Mouse (Mus musculus) kidney, postnatal 0 days (tissue): ENCODE measurements at regions not wholly inside any gene's neighbourhood (a gene's known extent, or its start where the extent isn't known, plus 50 kb on each side); places are given as distances from the start of the nearest gene placed in this dataset.

Source experiments
- ATAC-seq: fragments of 200-750 bp; cut with Nextera tagmentation; replicated peaks from 2 replicates; pipeline ENCODE4 v1.8.0; 2017; ENCODE audit warnings: low read depth, moderate number of reproducible peaks, moderate TSS enrichment, moderate library complexity; ENCODE audit not compliant: low FRiP score
- DNase-seq: peaks from one replicate; pipeline ENCODE4 v3.0.0-alpha.2; 2016; ENCODE audit warnings: low spot score
- H3K27ac ChIP-seq: fragments of 300-500 bp; sonication (generic); 2 replicates; pipeline ENCODE4 v1.5.1; 2014; ENCODE audit warnings: mild to moderate bottlenecking
- H3K27me3 ChIP-seq: fragments of 300-500 bp; sonication (generic); 2 replicates; pipeline ENCODE4 v1.6.1; 2014; ENCODE audit warnings: low read length, mixed read lengths; ENCODE audit not compliant: insufficient read depth
- H3K36me3 ChIP-seq: fragments of 300-500 bp; sonication (generic); 2 replicates; pipeline ENCODE4 v1.6.1; 2014; ENCODE audit warnings: low read length, mixed read lengths; ENCODE audit not compliant: insufficient read depth
- H3K4me1 ChIP-seq: fragments of 300-500 bp; sonication (generic); replicated peaks from 2 replicates; pipeline ENCODE4 v1.6.1; 2014; ENCODE audit warnings: antibody characterized with exemption, low read length, mixed read lengths; ENCODE audit not compliant: insufficient read depth
- H3K4me2 ChIP-seq: fragments of 300-500 bp; sonication (generic); 2 replicates; pipeline ENCODE4 v1.6.1; 2014; ENCODE audit warnings: mild to moderate bottlenecking, low read length, moderate library complexity, mixed read lengths
- H3K4me3 ChIP-seq: fragments of 300-500 bp; sonication (generic); replicated peaks from 2 replicates; pipeline ENCODE4 v1.5.1; 2014; ENCODE audit warnings: low read depth, low read length
- H3K9ac ChIP-seq: fragments of 300-500 bp; sonication (generic); 2 replicates; pipeline ENCODE4 v1.6.1; 2014; ENCODE audit warnings: low read depth, low read length
- H3K9me3 ChIP-seq: fragments of 300-500 bp; sonication (generic); replicated peaks from 2 replicates; pipeline ENCODE4 v1.6.1; 2016; ENCODE audit warnings: low read length, inconsistent platforms, mixed read lengths
- CTCF ChIP-seq: IDR thresholded peaks from 2 replicates; pipeline ENCODE4 v1.5.1; 2016; ENCODE audit warnings: antibody characterized with exemption, low read depth, mild to moderate bottlenecking, moderate library complexity
- whole genome bisulfite sequencing: fragments of 180-500 bp; shearing (Covaris S2); extraction: QIAGEN DNeasy Blood & Tissue Kit; methylation state at CpG from one replicate; pipeline ENCODE4 v1.1.7; 2014; 5-methylcytosine and 5-hydroxymethylcytosine counted together

GRCm38 (mm10) chr7:74687303-74688115, 132.9 kb upstream of the Slco3a1 start:
- Histone ChIP-seq H3K4me1 (no peaks in the 10 kb centered on the region), H3K9ac (no peak overlapping the region)
- TF ChIP-seq CTCF: no peak

GRCm38 (mm10) chr7:74683979-74684378, 129.4 kb upstream of the Slco3a1 start:
- no peaks in the 10 kb centered on the region for H3K9me3 ChIP-seq
- no peaks in the 10 kb centered on the region for H3K36me3 ChIP-seq
- H3K9ac ChIP-seq: no peak overlapping the region
- H3K4me3 ChIP-seq: no peak overlapping the region
- no peak overlapping the region for H3K4me2 ChIP-seq
- H3K27me3 ChIP-seq: no peaks in the 10 kb centered on the region
- 76% methylated on average over 2 of the region's 2 CpGs for WGBS
- no peak for TF ChIP-seq CTCF
- ATAC-seq (no peak), DNase-seq (peak; percentile 11)
- H3K27ac ChIP-seq: no peak overlapping the region
- H3K4me1 ChIP-seq: no peaks in the 10 kb centered on the region

More at GRCm38 (mm10) chr7:74687303-74688115, 132.9 kb upstream of the Slco3a1 start:
- DNase-seq (no peak), ATAC-seq (no peak)
- Histone ChIP-seq H3K4me2 (no peak overlapping the region), H3K4me3 (no peak overlapping the region), H3K9me3 (no peaks in the 10 kb centered on the region), H3K36me3 (no peaks in the 10 kb centered on the region), H3K27ac (no peak overlapping the region), H3K27me3 (no peaks in the 10 kb centered on the region)
- 39% methylated on average over 13 of the region's 13 CpGs for WGBS

- no peak for DNase-seq
- no peaks in the 10 kb centered on the region for H3K9me3 ChIP-seq
- no peaks in the 10 kb centered on the region for H3K4me1 ChIP-seq
- ATAC-seq: no peak
- H3K4me3 ChIP-seq: no peak overlapping the region
- no peaks in the 10 kb centered on the region for H3K27me3 ChIP-seq
- 80% methylated on average over 4 of the region's 4 CpGs for WGBS
- H3K4me2 ChIP-seq: no peak overlapping the region
- H3K9ac ChIP-seq: no peak overlapping the region
- H3K27ac ChIP-seq: no peak overlapping the region
- H3K36me3 ChIP-seq: no peaks in the 10 kb centered on the region
- no peak for TF ChIP-seq CTCF
Measured at GRCm38 (mm10) chr7:74673626-74674295, 119.2 kb upstream of the Slco3a1 start.

- no peak for TF ChIP-seq CTCF
Measured at GRCm38 (mm10) chr7:74669110-74669509, 114.5 kb upstream of the Slco3a1 start.

GRCm38 (mm10) chr7:74667106-74667505, 112.5 kb upstream of the Slco3a1 start:
- Histone ChIP-seq H3K27me3 (no peaks in the 10 kb centered on the region), H3K36me3 (no peaks in the 10 kb centered on the region), H3K9me3 (no peaks in the 10 kb centered on the region), H3K4me3 (no peak overlapping the region), H3K4me2 (no peak overlapping the region), H3K9ac (no peak overlapping the region), H3K27ac (no peak overlapping the region), H3K4me1 (no peaks in the 10 kb centered on the region)
- TF ChIP-seq CTCF: no peak
- 55% methylated on average over 3 of the region's 3 CpGs for WGBS
- no peak for ATAC-seq
- no peak for DNase-seq

More at GRCm38 (mm10) chr7:74669110-74669509, 114.5 kb upstream of the Slco3a1 start:
- Histone ChIP-seq H3K4me1 (no peaks in the 10 kb centered on the region), H3K9me3 (no peaks in the 10 kb centered on the region), H3K27ac (no peak overlapping the region), H3K36me3 (no peaks in the 10 kb centered on the region), H3K4me2 (no peak overlapping the region), H3K9ac (no peak overlapping the region), H3K27me3 (no peaks in the 10 kb centered on the region), H3K4me3 (no peak overlapping the region)
- DNase-seq: no peak
- ATAC-seq: no peak

GRCm38 (mm10) chr7:74663820-74664219, 109.2 kb upstream of the Slco3a1 start:
- Histone ChIP-seq H3K4me3 (no peak overlapping the region), H3K27ac (no peak overlapping the region), H3K36me3 (no peaks in the 10 kb centered on the region), H3K9me3 (no peaks in the 10 kb centered on the region), H3K27me3 (no peaks in the 10 kb centered on the region), H3K4me1 (no peaks in the 10 kb centered on the region), H3K4me2 (no peak overlapping the region), H3K9ac (no peak overlapping the region)
- no peak for TF ChIP-seq CTCF
- 100% methylated on average over 1 of the region's 1 CpGs for WGBS
- DNase-seq: no peak
- ATAC-seq: no peak
